Mouse (Mus musculus) midbrain, embryonic 15.5 days (tissue): ENCODE data around the gene Heatr9. TPM values are rescaled to one million over a fixed set of nuclear protein-coding genes. Genes with fewer than 3 reads are reported as not detected.
"Not testable (repeated sequence)": the region's sequence is repeated elsewhere in the genome, so short reads cannot be mapped to it uniquely, and the experiment has no call there.

ENCODE experiments used
- ATAC-seq: fragments of 200-750 bp; cut with Nextera tagmentation; replicated peaks from 2 replicates; pipeline ENCODE4 v1.8.0; 2017; ENCODE audit warnings: moderate TSS enrichment
- H3K27ac ChIP-seq: fragments of 300-500 bp; sonication (generic); 2 replicates; pipeline ENCODE4 v1.5.1; 2015; ENCODE audit warnings: mild to moderate bottlenecking, inconsistent platforms
- H3K27me3 ChIP-seq: fragments of 300-500 bp; sonication (generic); replicated peaks from 2 replicates; pipeline ENCODE4 v1.6.1; 2015; ENCODE audit warnings: inconsistent platforms
- H3K36me3 ChIP-seq: fragments of 300-500 bp; sonication (generic); replicated peaks from 2 replicates; pipeline ENCODE4 v1.6.1; 2015; ENCODE audit warnings: inconsistent platforms
- H3K4me1 ChIP-seq: fragments of 300-500 bp; sonication (generic); 2 replicates; pipeline ENCODE4 v1.6.1; 2015; ENCODE audit warnings: inconsistent platforms
- H3K4me2 ChIP-seq: fragments of 300-500 bp; sonication (generic); 2 replicates; pipeline ENCODE4 v1.6.1; 2015; ENCODE audit warnings: inconsistent platforms, mild to moderate bottlenecking, moderate library complexity
- H3K4me3 ChIP-seq: fragments of 300-500 bp; sonication (generic); 2 replicates; pipeline ENCODE4 v1.5.1; 2015; ENCODE audit warnings: mild to moderate bottlenecking, inconsistent platforms
- H3K9ac ChIP-seq: fragments of 300-500 bp; sonication (generic); 2 replicates; pipeline ENCODE4 v1.6.1; 2015; ENCODE audit warnings: mild to moderate bottlenecking, inconsistent platforms
- H3K9me3 ChIP-seq: fragments of 300-500 bp; sonication (generic); 2 replicates; pipeline ENCODE4 v1.6.1; 2016; ENCODE audit warnings: inconsistent platforms
- WGBS: fragments of 180-500 bp; shearing (Covaris S2); methylation state at CpG from one replicate; pipeline ENCODE4 v1.1.7; 2015; ENCODE audit warnings: mixed read lengths; 5-methylcytosine and 5-hydroxymethylcytosine counted together
- polyA plus RNA-seq: library from polyadenylated mRNA; unstranded; fragments of >200 nt; fragmentation: Nextera tagmentation; extraction: Ambion mirVana; gene quantifications from 2 replicates; pipeline ENCODE4 v1.2.1, GENCODE M21; 2015

Heatr9 gene
- polyA plus RNA-seq, 1 experiment from 2014 or later = not detected

- not testable (repeated sequence) for ATAC-seq, H3K4me3 ChIP-seq, H3K9ac ChIP-seq, H3K36me3 ChIP-seq, H3K27me3 ChIP-seq, H3K9me3 ChIP-seq, H3K4me2 ChIP-seq, H3K27ac ChIP-seq, H3K4me1 ChIP-seq
- WGBS = 84% methylated on average over 7 of the region's 7 CpGs
Observed at GRCm38 (mm10) chr11:83551037-83551436, 29.1 kb upstream of the Heatr9 start.

GRCm38 (mm10) chr11:83550186-83550632 is 28.2 kb upstream of the Heatr9 start:
- Histone ChIP-seq H3K9me3 (no peaks in the 10 kb centered on the region), H3K27me3 (no peaks in the 10 kb centered on the region), H3K4me1 (no peaks in the 10 kb centered on the region), H3K27ac (no peak overlapping the region), H3K4me2 (no peak overlapping the region), H3K36me3 (no peaks in the 10 kb centered on the region), H3K9ac (no peak overlapping the region), H3K4me3 (no peak overlapping the region)
- no peak for ATAC-seq
- 87% methylated on average over 5 of the region's 5 CpGs for WGBS

DNA sequence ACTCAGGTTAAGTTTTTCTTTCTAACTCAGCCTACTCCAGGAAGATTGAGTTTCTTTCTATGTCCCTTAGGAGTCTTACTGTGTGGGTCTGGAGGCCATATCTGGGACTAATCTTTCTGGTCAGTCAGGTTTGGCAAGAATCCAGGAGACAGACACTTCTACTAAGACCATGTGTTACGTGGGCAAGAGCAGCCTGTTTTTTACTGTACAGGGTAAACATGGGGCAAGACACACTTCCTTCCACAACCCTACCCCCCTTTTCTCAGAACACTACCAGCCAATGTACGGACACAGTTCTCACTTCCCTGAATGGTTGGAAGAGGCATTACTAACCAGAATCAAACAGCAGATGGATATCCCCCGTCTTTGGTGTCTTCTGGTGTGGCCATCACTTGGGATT is 22.2 kb upstream of the Heatr9 start:
- Histone ChIP-seq H3K9me3 (no peaks in the 10 kb centered on the region), H3K27ac (no peak overlapping the region), H3K4me2 (no peak overlapping the region), H3K27me3 (no peaks in the 10 kb centered on the region), H3K9ac (no peak overlapping the region), H3K4me1 (no peaks in the 10 kb centered on the region), H3K4me3 (no peak overlapping the region), H3K36me3 (no peaks in the 10 kb centered on the region)
- no peak for ATAC-seq
- WGBS = 86% methylated on average over 3 of the region's 3 CpGs

- no peak overlapping the region for H3K27ac ChIP-seq
- no peak overlapping the region for H3K9ac ChIP-seq
- H3K4me2 ChIP-seq = no peak overlapping the region
- ATAC-seq = no peak
- no peaks in the 10 kb centered on the region for H3K4me1 ChIP-seq
- no peak overlapping the region for H3K4me3 ChIP-seq
- H3K36me3 ChIP-seq = no peaks in the 10 kb centered on the region
- H3K9me3 ChIP-seq = no peaks in the 10 kb centered on the region
- no peaks in the 10 kb centered on the region for H3K27me3 ChIP-seq
- 89% methylated on average over 3 of the region's 3 CpGs for WGBS
Observed at GRCm38 (mm10) chr11:83541415-83541814, 19.4 kb upstream of the Heatr9 start.

DNA sequence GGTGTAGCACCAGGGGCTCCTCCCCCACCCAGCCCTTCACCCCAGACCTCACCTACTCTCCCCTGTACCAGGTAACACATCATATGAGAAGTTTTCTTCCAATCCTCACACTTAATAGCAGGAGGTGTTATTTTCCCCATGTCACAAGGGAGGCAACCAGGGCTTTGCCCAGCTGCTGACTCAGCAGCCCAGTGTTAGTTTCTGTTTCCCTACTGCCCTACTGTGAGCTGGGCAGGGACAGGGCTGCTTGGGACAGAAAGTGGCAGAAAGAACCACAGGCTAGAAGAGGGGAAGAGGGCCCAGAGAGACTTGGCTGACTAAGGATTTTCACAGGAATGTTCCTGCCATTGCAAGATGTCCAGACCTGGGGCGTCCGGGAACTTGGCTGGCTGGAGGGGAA is 19.0 kb upstream of the Heatr9 start:
- H3K4me2 ChIP-seq = no peak overlapping the region
- no peaks in the 10 kb centered on the region for H3K27me3 ChIP-seq
- WGBS = 90% methylated on average over 2 of the region's 2 CpGs
- ATAC-seq = no peak
- H3K9me3 ChIP-seq = no peaks in the 10 kb centered on the region
- no peak overlapping the region for H3K27ac ChIP-seq
- no peak overlapping the region for H3K4me3 ChIP-seq
- no peaks in the 10 kb centered on the region for H3K36me3 ChIP-seq
- no peak overlapping the region for H3K9ac ChIP-seq
- no peaks in the 10 kb centered on the region for H3K4me1 ChIP-seq

- Histone ChIP-seq H3K4me3 (no peak overlapping the region), H3K27ac (no peak overlapping the region), H3K4me2 (no peak overlapping the region), H3K36me3 (no peaks in the 10 kb centered on the region), H3K9ac (no peak overlapping the region), H3K9me3 (no peaks in the 10 kb centered on the region), H3K27me3 (no peaks in the 10 kb centered on the region), H3K4me1 (no peaks in the 10 kb centered on the region; the same call in 1 of the 2 replicates)
- ATAC-seq = no peak
- 89% methylated on average over 3 of the region's 3 CpGs for WGBS
Observed at GRCm38 (mm10) chr11:83538705-83539314, 16.8 kb upstream of the Heatr9 start.

GRCm38 (mm10) chr11:83536831-83537230 is 14.9 kb upstream of the Heatr9 start:
- no peak overlapping the region for H3K4me2 ChIP-seq
- 91% methylated on average over 3 of the region's 3 CpGs for WGBS

GRCm38 (mm10) chr11:83534609-83535423 is 12.8 kb upstream of the Heatr9 start:
- Histone ChIP-seq H3K27me3 (no peaks in the 10 kb centered on the region), H3K4me1 (no peaks in the 10 kb centered on the region; the same call in 1 of the 2 replicates), H3K9me3 (no peaks in the 10 kb centered on the region), H3K36me3 (no peaks in the 10 kb centered on the region), H3K4me3 (no peak overlapping the region), H3K9ac (no peak overlapping the region), H3K27ac (no peak overlapping the region), H3K4me2 (0 out of 2 replicates have a peak overlapping the region, but pooled peaks have one; percentile 15)
- 58% methylated on average over 13 of the region's 13 CpGs for WGBS
- no peak for ATAC-seq

More at GRCm38 (mm10) chr11:83536831-83537230, 14.9 kb upstream of the Heatr9 start:
- H3K36me3 ChIP-seq = no peaks in the 10 kb centered on the region
- no peaks in the 10 kb centered on the region; the same call in 1 of the 2 replicates for H3K4me1 ChIP-seq
- no peak for ATAC-seq
- no peak overlapping the region for H3K4me3 ChIP-seq
- H3K27me3 ChIP-seq = no peaks in the 10 kb centered on the region
- no peak overlapping the region for H3K27ac ChIP-seq
- H3K9me3 ChIP-seq = no peaks in the 10 kb centered on the region
- no peak overlapping the region for H3K9ac ChIP-seq

DNA sequence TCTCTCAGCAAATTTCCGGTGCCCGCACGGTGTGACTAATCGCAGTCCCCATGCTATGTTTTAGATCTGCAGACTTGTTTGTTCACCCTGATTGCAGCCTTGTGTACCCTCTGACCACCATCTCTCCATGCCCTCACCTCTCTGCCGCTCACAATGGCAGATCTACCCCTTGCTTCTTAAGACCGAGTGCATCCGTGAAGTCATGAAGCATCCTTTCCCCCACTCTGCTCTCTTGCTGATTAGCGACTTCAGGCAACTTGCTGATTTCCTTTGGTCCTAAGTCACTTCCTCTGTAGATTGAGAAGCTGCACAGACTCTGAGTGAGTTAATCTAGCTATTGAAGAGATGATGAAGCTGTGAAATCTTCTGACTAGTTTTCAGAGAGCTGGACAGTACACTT is 12.2 kb upstream of the Heatr9 start:
- Histone ChIP-seq H3K9me3 (no peaks in the 10 kb centered on the region), H3K9ac (no peak overlapping the region), H3K27me3 (no peaks in the 10 kb centered on the region), H3K4me3 (no peak overlapping the region), H3K27ac (no peak overlapping the region), H3K4me1 (no peaks in the 10 kb centered on the region; the same call in 1 of the 2 replicates), H3K4me2 (no peak overlapping the region), H3K36me3 (no peaks in the 10 kb centered on the region)
- WGBS = 81% methylated on average over 8 of the region's 8 CpGs
- no peak for ATAC-seq

- H3K27ac ChIP-seq = no peak overlapping the region
- H3K9me3 ChIP-seq = no peaks in the 10 kb centered on the region
- H3K27me3 ChIP-seq = no peaks in the 10 kb centered on the region
- no peaks in the 10 kb centered on the region; the same call in 1 of the 2 replicates for H3K4me1 ChIP-seq
- H3K9ac ChIP-seq = no peak overlapping the region
- no peak overlapping the region for H3K4me3 ChIP-seq
- 97% methylated on average over 1 of the region's 1 CpGs for WGBS
- ATAC-seq = no peak
- no peak overlapping the region for H3K4me2 ChIP-seq
- no peaks in the 10 kb centered on the region for H3K36me3 ChIP-seq
Observed at GRCm38 (mm10) chr11:83533192-83533591, 11.2 kb upstream of the Heatr9 start.

DNA sequence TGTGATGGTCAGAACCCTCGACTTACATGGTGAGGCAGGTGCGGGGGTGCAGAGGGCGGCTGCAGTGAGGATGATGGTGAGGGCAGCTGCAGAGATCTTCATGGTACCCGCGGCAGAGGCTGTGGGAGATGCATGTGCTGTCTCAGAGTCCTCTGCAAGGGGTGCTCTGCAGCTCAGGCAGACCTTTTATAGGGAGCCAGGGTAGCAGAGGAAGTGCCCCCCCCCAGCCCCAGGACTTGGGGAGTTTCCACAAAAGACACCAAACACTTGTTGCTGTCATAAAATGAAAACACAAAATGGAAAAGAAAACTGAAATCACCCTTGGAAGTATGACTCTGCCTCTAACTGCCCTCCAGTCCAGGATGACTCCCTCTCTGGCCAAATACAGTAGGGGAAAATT is 8.4 kb upstream of the Heatr9 start, which contains the start of gene Ccl5:
Gene Ccl5, minus strand, starts transcription at position 159 of the 400 bp plus-strand sequence.
- 90% methylated on average over 5 of the region's 5 CpGs for WGBS
- Histone ChIP-seq H3K9me3 (no peaks in the 10 kb centered on the region), H3K4me2 (no peak within 1 kb of the TSS), H3K27ac (no peak within 1 kb of the TSS), H3K4me3 (no peak within 1 kb of the TSS), H3K27me3 (no peaks in the 10 kb centered on the region), H3K4me1 (no peaks in the 10 kb centered on the region; the same call in 1 of the 2 replicates), H3K36me3 (no peaks in the 10 kb centered on the region), H3K9ac (no peak within 1 kb of the TSS)
- no peak for ATAC-seq

GRCm38 (mm10) chr11:83529024-83529423 is 7.0 kb upstream of the Heatr9 start:
- H3K4me1 ChIP-seq = no peaks in the 10 kb centered on the region
- no peak overlapping the region for H3K9ac ChIP-seq

More at GRCm38 (mm10) chr11:83529024-83529423, 7.0 kb upstream of the Heatr9 start:
- no peak overlapping the region for H3K27ac ChIP-seq
- H3K4me2 ChIP-seq = no peak overlapping the region
- no peaks in the 10 kb centered on the region for H3K9me3 ChIP-seq
- WGBS = 73% methylated on average over 12 of the region's 12 CpGs
- no peaks in the 10 kb centered on the region for H3K36me3 ChIP-seq
- no peaks in the 10 kb centered on the region for H3K27me3 ChIP-seq
- H3K4me3 ChIP-seq = no peak overlapping the region
- ATAC-seq = no peak
